Mouse (Mus musculus) lung, adult 2 months (tissue): ENCODE measurements around the gene Blnk.

ENCODE experiments used
- CTCF ChIP-seq: fragments of 200-500 bp; IDR thresholded peaks from 2 replicates; pipeline ENCODE4 v1.5.1; 2011; ENCODE audit warnings: mild to moderate bottlenecking, low read length, control low read depth; ENCODE audit not compliant: insufficient read depth
- POLR2A ChIP-seq: fragments of 200-500 bp; IDR thresholded peaks from 2 replicates; pipeline ENCODE4 v1.6.1; 2011; ENCODE audit warnings: low read depth, mild to moderate bottlenecking, control low read depth, low read length, borderline replicate concordance; ENCODE audit errors: extremely low read depth

DNA sequence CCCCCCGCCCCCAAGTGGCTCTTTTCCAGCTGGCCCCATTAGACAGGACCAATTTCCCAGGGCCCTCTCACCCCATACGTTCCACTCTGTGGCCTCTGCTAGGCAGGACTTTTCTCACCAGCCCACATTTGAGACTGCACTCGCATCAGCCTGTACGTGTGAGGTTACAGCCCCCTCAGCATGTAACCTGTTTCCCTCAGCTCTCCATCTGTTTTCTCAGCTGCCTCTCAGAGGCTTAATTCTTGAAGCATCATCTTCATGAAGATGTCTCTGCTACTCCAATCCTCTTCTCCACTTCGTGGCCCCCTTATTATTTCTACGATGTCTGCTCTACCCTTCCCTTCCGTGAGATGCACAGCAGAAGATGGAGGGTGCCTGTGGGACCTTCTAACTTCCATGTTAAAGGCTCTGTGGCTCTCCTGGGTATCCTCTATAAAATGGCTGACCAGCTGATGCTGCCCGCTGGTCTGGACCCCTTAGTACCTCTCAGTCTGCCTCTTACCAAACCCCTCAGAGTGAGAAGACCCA lies 1.8 kb downstream of the Blnk start:
- TF ChIP-seq CTCF (no peak), POLR2A (no peak)
